Mouse (Mus musculus): ENCODE measurements around the gene C130032M10Rik. TPM values are rescaled to one million over a fixed set of nuclear protein-coding genes. Genes with fewer than 3 reads are reported as not detected.

C130032M10Rik gene
- polyA plus RNA-seq (2012; rRNA removed), result 0.12 TPM in 1 of 2 replicates, not detected in the other

DNA sequence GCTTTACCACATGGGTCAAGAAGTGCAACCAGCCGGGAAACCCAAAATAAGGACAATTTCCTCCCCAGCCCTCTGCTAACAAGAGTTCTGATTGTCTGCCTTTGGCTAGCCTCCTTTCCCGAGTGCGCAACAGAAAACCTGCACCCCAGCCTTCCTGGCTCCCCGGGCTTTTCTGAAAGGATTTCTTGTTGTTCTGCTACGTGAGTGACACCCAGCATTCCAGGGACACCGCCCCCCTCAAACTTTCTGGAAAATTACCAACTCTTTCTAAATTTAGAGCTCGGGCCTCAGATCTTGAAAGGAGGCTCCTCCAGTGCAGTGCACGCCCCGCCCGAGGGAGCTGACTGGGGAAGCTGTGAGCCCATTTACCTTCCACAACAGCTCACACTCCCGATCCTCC is at the start of gene C130032M10Rik:
TSS of gene C130032M10Rik (plus strand) at position 334 of the 400 bp plus-strand sequence.

DNA sequence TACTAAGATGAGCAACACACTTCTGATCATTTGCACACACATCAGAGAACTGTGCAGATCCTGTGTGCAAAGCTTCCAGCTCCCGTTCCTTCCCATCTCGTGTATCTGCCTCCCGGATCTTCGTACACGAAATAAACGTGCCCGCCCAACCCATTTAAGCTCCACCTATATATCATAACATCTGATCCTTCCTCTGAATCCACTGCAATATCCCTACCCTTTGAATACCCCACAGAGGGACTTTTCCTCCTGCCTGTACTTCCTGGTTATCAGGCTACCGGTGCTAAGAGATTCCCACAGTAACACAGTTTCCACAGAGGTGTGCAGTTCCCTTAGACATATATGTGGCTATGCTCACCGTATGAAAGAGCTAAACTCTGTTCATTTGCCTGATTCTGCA is 10.7 kb upstream of the C130032M10Rik start, which contains the start of gene Ccr4:
TSS of gene Ccr4 (minus strand) at position 101 of the 400 bp plus-strand sequence.

DNA sequence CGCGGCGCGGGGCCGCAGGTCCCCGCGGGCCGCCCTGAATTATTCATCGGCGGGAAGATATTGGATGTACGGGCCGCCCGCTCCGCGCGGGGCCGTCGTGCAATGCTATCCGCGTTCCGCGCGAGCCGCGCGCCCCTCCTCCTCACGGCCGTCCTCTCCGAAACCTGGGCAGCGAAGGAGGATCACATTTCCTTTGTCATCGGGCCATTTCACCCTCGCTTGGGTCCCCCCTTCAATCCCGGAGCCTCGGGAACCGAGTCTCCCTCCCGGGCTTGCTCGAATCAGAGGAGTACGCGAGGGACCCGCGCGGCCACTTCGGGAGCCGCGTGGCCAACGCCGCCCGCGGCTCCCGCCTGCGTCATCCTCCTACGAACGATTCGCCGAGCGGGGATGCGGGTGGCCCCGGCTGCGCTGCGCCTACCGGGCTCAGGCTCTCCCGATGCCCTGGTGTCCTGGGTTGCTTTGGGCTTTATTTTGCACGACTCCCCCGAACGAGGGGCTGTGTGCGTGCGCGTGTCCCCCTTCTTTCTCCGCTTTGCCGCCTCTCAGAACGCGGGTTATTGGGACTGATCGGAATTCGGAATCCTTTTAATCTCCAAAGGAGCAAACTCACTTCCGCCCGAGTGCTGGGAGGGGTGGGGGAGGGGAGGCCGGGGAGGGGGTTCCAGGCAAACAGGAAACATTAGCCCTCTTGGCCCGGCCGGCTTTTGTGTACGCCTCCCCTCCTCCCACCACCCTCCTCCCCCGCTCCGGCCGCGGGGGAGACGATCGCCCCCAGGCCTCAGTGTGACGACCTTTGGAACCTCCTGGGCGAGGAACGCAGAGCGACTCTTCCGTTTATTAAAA is 48.5 kb downstream of the C130032M10Rik start, which contains the start of gene Trim71:
TSS of gene Trim71 (minus strand) at position 609 of the 846 bp plus-strand sequence.

Other genes starting within 250 kb of the C130032M10Rik start
- not detected in 2 replicates for gene Bcl2a1c, start 185.6 kb upstream of the C130032M10Rik start, polyA plus RNA-seq (2012; rRNA removed)
- gene Crtap, start 125.0 kb upstream of the C130032M10Rik start, polyA plus RNA-seq (2012; rRNA removed), result 37.2 and 57.9 TPM in 2 replicates
- 11.8 and 17.5 TPM in 2 replicates for gene Glb1, start 114.6 kb upstream of the C130032M10Rik start, polyA plus RNA-seq (2012; rRNA removed)
- gene Tmppe, start 114.6 kb upstream of the C130032M10Rik start, polyA plus RNA-seq (2012; rRNA removed), result 3.9 and 4.2 TPM in 2 replicates
- 0.05 and 0.07 TPM in 2 replicates for gene Ccr4, start 10.8 kb upstream of the C130032M10Rik start, polyA plus RNA-seq (2012; rRNA removed)
- 2.8 and 2.9 TPM in 2 replicates for gene Trim71, start 48.7 kb downstream of the C130032M10Rik start, polyA plus RNA-seq (2012; rRNA removed)
- gene Cnot10, start 124.5 kb downstream of the C130032M10Rik start, polyA plus RNA-seq (2012; rRNA removed), result 70.4 and 82.1 TPM in 2 replicates
- gene Dync1li1, start 173.1 kb downstream of the C130032M10Rik start, polyA plus RNA-seq (2012; rRNA removed), result 57.8 and 58.4 TPM in 2 replicates
- 15.9 and 20.5 TPM in 2 replicates for gene Cmtm6, start 215.4 kb downstream of the C130032M10Rik start, polyA plus RNA-seq (2012; rRNA removed)

Measured in central nervous system, embryonic 11.5 days (tissue).